Mouse (Mus musculus) Muller cell, postnatal 12 days (primary cell): ENCODE data around the gene Zfp324.

ENCODE experiments used
- DNase-seq: peaks from one replicate; pipeline ENCODE4 v3.0.0-alpha.2; 2015; ENCODE audit errors: inconsistent ontology term

The Zfp324 gene

DNA sequence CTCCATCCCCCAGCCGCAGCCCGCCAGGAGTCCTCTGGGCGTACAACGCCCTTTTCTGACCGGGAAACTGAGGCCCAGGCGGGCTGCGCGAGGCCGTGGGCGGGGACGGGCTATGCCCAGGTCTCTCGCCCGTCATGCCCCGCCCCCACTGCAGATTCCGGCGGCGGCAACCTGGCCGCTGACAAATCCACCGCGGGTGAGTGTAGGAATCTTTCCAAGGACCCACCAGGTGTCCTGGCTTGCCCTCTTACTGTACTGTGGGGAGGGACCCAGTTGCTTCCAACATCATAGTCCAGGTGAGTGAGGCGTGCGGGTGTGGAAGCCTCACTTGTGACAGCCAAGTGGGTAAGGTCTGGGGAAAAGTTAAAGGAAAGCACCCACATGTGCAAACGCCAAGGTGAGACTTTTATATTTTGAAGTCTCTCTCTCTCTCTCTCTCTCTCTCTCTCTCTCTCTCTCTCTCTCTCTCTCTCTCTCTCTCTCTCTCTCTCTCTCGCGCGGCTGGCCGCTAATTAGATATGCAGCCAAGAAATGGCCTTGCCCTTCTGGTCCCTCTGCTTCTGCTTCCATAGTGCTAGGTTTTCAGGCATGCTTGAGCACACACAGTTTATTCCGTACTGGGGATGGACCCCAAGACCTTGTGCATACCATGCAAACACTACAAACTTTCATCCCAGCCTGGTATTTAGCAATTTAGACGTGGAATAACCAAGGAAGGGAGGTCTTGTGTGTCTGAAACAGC lies 637 bp downstream of the Zfp324 start:
- peak; percentile 72 for DNase-seq

DNA sequence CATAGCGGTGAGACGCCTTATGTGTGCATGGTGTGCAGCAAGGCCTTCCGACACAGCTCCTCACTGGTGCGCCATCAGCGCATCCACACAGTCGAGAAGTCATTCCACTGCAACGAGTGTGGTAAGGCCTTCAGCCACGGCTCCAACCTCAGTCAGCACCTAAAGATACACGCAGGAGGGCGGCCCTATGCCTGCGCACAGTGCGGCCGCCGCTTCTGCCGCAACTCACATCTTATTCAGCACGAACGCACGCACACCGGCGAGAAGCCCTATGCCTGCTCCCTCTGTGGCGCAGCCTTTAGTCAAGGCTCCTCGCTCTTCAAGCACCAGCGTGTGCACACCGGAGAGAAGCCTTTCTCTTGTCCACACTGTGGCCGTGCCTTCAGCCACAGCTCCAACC lies 5.3 kb downstream of the Zfp324 start:
- DNase-seq: no peak

DNA sequence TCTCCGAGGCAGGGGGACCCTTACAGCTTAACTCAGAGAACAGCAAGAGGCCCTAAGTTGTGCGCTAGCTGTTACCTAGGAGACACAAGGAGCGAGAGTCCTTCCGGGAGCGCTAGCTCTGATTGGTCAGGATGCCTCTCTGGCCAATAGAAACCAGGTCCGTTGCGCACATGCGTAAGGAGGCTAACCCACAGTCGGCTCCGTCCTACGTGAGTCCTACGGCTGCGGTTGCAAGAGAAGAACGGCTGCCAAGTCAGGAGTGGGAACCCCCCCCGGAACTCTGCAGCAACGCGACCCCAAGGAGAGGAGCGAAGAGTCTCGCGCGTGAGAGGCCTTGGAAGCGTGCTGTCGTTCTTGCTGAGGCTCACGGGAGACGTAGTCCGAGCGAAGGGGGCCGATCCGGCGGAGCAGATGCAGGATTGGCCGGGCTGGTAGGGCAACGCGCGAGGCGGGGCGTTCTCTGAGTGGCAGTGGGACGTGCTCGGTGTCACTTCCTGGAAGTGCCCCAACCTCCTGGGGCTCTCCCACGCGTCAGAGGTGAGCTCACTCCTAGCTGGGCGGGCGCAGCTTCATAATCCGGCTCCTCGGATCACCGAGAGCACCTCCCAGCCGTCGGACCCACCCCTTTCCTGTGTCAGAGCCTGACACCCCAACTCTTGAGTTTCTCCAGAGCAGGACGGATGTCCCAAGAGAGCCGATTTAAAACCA lies 12.2 kb downstream of the Zfp324 start, which contains the start of gene Zfp446:
Zfp446 (plus strand) TSS at position 167 of the 708 bp plus-strand sequence.
- DNase-seq: peak; percentile 99

DNA sequence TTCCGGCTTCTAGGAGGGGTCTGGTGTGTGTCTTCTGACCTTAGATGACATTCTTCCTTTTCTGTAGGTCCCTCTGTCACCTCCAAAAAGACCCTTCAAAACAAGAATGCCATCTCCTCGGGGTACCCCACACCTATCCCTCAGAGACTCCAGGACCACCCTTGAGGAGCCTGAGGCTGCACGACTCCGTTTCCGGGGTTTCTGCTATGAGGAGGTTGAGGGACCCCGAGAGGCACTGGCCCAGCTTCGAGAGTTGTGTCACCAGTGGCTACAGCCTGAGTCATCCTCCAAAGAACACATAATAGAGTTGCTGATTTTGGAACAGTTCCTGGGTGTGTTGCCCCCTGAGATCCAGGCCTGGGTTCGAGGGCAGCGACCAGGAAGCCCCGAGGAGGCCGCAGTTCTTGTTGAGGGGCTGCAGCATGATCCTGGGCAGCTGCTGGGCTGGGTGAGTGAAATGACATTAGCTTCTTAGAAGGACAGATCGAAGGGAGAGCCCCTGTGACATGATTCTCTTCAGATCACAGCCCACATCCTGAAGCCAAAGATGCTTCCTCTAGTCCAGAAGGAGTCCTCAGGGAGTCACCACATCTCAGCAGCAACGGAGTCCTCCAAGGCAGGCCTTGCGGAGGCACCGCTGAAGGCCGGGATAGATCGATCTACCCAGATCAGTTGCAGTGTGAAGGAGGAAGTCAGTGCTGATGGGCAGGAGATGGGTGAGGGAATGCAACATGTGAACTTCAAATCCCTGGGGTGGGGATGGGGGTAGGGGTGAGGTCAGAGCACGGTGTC lies 13.5 kb downstream of the Zfp324 start:
- no peak for DNase-seq

GRCm38 (mm10) chr7:12979776-12980175 lies 14.1 kb downstream of the Zfp324 start:
- DNase-seq: no peak

DNA sequence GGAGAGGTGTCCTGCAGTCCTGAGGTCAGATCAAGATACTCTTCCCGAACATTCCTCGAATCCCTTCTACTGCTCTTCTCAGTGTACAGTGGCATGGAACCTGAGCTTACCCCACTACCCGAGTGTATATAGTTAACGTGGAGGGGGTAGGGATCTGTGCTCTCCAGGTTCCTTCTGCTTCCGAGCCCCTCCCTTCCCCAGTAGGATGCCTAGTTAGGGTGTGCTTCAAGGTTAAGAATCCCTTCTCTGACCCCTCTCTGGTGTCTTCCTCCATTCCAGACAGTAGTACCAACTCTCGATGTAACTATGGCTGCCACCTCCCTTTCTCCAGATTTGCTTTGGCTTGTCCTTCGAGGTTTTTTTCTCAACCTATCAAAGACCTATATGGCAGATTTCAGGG lies 14.7 kb downstream of the Zfp324 start:
- DNase-seq: no peak

GRCm38 (mm10) chr7:12985724-12986123 lies 20.1 kb downstream of the Zfp324 start:
- no peak for DNase-seq

- DNase-seq: no peak
Measured at GRCm38 (mm10) chr7:12986906-12987305, 21.3 kb downstream of the Zfp324 start.

DNA sequence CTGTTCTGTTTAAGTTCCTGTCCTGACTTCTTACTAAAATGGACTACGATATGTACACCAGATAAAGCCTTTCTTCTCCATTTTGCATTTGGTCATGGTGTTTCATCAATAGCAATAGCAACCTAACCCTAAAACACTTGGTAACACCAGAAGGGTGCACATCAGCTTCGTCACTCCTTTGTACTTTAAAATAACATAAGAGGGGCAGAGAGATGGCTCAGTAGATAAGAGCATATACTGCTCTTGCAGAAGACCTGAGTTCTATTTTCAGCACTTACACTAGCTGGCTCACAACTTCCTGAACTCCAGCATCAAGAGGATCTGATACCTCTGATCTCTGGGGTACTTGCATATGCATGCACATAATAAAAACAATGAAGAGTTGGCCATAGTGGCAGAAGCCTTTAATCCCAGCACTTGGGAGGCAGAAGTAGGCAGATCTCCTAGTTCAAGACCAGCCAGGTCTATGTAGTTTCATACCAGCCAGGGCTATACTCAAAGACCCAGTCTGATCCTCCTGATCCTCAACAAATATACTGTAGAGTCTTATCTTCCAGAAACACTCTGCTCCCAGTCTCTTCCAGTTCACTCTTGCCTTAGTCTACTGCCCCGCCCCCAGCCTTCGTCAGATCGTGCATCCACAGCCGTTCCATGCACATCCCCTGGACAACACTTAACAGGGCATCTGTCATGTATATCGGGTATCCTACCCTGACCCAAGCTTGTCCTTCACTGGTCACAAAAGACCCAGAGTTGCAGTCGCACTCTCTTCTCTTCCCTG lies 22.0 kb downstream of the Zfp324 start:
- no peak for DNase-seq

DNA sequence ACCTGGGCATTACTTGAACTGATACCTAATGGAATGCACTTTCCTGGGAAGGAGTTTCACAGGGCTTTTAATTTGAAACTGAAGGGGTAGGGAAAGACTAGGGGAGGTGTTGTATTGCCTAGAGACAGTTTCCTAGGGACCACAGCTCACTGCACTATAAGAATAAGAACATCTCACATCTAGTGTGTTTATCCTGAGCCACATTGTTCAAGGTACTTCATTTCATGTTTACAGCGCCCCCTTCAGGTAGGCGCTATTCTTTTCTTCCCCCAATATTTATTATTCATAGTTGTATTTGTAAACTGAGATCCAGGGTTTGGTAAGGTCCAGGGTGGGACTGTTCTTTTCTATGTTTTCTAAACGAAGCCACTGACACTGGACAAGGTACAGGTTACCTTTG lies 26.6 kb downstream of the Zfp324 start:
- DNase-seq: no peak

- no peak for DNase-seq
Measured at GRCm38 (mm10) chr7:12993148-12993547, 27.5 kb downstream of the Zfp324 start.

GRCm38 (mm10) chr7:12995862-12996261 lies 30.2 kb downstream of the Zfp324 start:
- DNase-seq: no peak

DNA sequence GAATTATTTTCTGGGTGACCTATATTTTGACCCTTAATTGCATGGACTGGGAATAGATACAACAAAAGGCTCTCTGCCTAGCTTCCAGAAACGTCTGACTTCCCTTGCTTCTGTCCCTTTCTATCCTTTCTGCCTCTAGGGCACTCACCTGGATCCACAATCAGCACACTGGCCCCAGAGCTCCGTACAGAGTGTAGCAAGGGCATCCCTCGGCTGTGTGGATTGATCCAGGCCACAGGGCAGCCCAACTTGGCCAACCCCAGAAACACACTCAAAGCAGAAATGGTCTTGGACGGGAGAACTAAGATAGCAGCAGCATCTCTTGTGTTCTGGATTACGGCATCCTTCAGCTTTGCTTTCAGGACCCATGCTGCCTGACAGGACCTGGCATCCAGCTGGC lies 31.6 kb downstream of the Zfp324 start:
- no peak for DNase-seq

GRCm38 (mm10) chr7:12998053-12998452 lies 32.4 kb downstream of the Zfp324 start, which contains the start of gene Slc27a5:
TSS of gene Slc27a5 (minus strand) at chr7:12998192.
- no peak for DNase-seq

GRCm38 (mm10) chr7:12998851-12999250 lies 33.2 kb downstream of the Zfp324 start, which contains the start of gene Trim28:
TSS of gene Trim28 (plus strand) at chr7:12999114.
- no peak for DNase-seq

- DNase-seq: no peak
Measured at GRCm38 (mm10) chr7:13001584-13001983, 35.9 kb downstream of the Zfp324 start.

DNA sequence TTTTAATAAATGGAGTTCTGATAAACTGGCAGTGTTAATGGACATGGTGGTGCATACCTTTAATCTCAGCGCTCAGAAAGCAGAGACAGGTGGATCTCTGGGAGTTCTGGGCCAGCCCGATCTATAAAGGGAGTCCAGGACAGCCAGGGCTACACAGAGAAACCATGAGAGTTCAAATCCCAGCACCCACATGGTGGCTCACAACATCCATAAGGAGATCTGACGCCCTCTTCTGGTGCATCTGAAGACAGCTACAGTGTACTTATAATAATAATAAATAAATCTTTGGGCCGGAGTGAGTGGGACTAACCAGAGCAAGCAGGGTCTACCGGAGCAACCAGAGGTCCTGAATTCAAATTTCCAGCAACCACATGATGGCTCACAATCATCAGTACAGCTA lies 37.7 kb downstream of the Zfp324 start:
- no peak for DNase-seq

GRCm38 (mm10) chr7:13006011-13006410 lies 40.4 kb downstream of the Zfp324 start:
- DNase-seq: no peak

GRCm38 (mm10) chr7:13006531-13006930 lies 40.9 kb downstream of the Zfp324 start:
- no peak for DNase-seq

DNA sequence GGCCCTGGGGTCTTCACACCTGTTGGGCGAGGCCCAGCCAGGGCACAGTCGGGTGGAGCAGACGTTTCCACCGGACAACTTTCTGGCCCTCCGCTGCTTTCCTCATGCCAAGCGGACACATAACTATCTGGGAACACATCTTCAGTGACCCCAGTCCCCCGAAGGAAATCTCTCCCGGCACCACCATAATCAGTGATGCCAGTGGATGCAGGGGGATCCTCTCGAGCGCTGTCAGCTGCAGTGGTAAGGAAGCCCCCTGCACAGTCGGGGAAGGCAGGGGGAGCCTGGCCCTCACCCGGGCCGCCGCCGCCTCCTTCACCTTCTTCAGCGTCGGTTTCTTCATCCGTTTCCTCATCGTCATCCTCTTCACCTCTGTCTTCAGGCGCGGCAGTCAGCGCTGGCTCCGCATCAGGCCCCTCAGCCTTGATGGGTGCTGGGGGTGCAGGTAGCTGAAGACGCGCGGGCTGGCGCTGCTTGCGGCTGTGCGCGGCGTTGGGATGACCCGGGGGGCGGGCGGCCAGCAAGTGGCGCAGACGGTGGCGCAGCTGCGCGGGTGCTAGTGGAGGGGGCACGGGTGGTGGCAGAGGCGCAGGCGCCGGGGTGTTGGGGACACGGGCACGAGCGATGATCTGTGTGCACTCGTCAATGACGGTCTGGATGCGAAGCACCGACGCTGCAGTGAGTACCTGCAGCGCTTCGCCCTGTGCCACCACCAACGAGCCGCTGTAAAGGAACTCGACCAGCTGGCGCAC lies 41.9 kb downstream of the Zfp324 start:
- no peak for DNase-seq
